Mouse (Mus musculus): Measurements from ENCODE around the gene Atp8b4. TPM values are rescaled to one million over a fixed set of nuclear protein-coding genes. Genes with fewer than 3 reads are reported as not detected.
A peak's percentile ranks its signal among the peaks of the same experiment; 100 is the strongest.

Atp8b4 gene
- polyA plus RNA-seq, 1 experiment from 2014 or later, result 0.21 TPM

GRCm38 (mm10) chr2:126359278-126359677 is 141.2 kb downstream of the Atp8b4 start:
- Histone ChIP-seq H3K9me3 (ENCODE audit: low read length) (no peaks in the 10 kb centered on the region), H3K4me2 (replicated peaks; ENCODE audit: low read depth, low read length) (no peak overlapping the region), H3K4me3 (ENCODE audit: low read length) (no peak overlapping the region), H3K9ac (replicated peaks; ENCODE audit: low read length) (no peak overlapping the region), H3K36me3 (ENCODE audit: insufficient read depth, low read length) (no peaks in the 10 kb centered on the region), H3K4me1 (ENCODE audit: insufficient read depth, low read length) (0 out of 2 replicates have a peak, but pooled peaks cover 6% of the 10 kb centered on the region), H3K27me3 (ENCODE audit: insufficient read depth, low read length) (no peaks in the 10 kb centered on the region), H3K27ac (ENCODE audit: low read length) (no peak overlapping the region)
- WGBS, result 92% methylated on average over 1 of the region's 1 CpGs
- ATAC-seq (ENCODE audit: low FRiP score, low TSS enrichment), result no peak

GRCm38 (mm10) chr2:126358741-126359140 is 141.7 kb downstream of the Atp8b4 start:
- 84% methylated on average over 5 of the region's 5 CpGs for WGBS
- ATAC-seq (ENCODE audit: low FRiP score, low TSS enrichment), result no peak
- no peak overlapping the region for H3K4me2 ChIP-seq (replicated peaks; ENCODE audit: low read depth, low read length)

GRCm38 (mm10) chr2:126355259-126355658 is 145.2 kb downstream of the Atp8b4 start:
- Histone ChIP-seq H3K36me3 (ENCODE audit: insufficient read depth, low read length) (no peaks in the 10 kb centered on the region), H3K4me2 (replicated peaks; ENCODE audit: low read depth, low read length) (no peak overlapping the region), H3K27me3 (ENCODE audit: insufficient read depth, low read length) (no peaks in the 10 kb centered on the region), H3K4me3 (ENCODE audit: low read length) (no peak overlapping the region), H3K4me1 (ENCODE audit: insufficient read depth, low read length) (no peaks in the 10 kb centered on the region), H3K9ac (replicated peaks; ENCODE audit: low read length) (no peak overlapping the region), H3K27ac (ENCODE audit: low read length) (no peak overlapping the region), H3K9me3 (ENCODE audit: low read length) (no peaks in the 10 kb centered on the region)
- no peak for ATAC-seq (ENCODE audit: low FRiP score, low TSS enrichment)
- WGBS, result 93% methylated on average over 2 of the region's 2 CpGs

More at GRCm38 (mm10) chr2:126358741-126359140, 141.7 kb downstream of the Atp8b4 start:
- Histone ChIP-seq H3K9me3 (ENCODE audit: low read length) (no peaks in the 10 kb centered on the region), H3K4me3 (ENCODE audit: low read length) (no peak overlapping the region), H3K9ac (replicated peaks; ENCODE audit: low read length) (no peak overlapping the region), H3K4me1 (ENCODE audit: insufficient read depth, low read length) (0 out of 2 replicates have a peak, but pooled peaks cover 4% of the 10 kb centered on the region), H3K27me3 (ENCODE audit: insufficient read depth, low read length) (no peaks in the 10 kb centered on the region), H3K36me3 (ENCODE audit: insufficient read depth, low read length) (no peaks in the 10 kb centered on the region), H3K27ac (ENCODE audit: low read length) (no peak overlapping the region)

GRCm38 (mm10) chr2:126351811-126352210 is 148.7 kb downstream of the Atp8b4 start:
- Histone ChIP-seq H3K4me1 (ENCODE audit: insufficient read depth, low read length) (no peaks in the 10 kb centered on the region), H3K9ac (replicated peaks; ENCODE audit: low read length) (no peak overlapping the region), H3K27me3 (ENCODE audit: insufficient read depth, low read length) (no peaks in the 10 kb centered on the region), H3K9me3 (ENCODE audit: low read length) (no peaks in the 10 kb centered on the region), H3K36me3 (ENCODE audit: insufficient read depth, low read length) (no peaks in the 10 kb centered on the region), H3K4me3 (ENCODE audit: low read length) (no peak overlapping the region), H3K4me2 (replicated peaks; ENCODE audit: low read depth, low read length) (no peak overlapping the region), H3K27ac (ENCODE audit: low read length) (no peak overlapping the region)
- no peak for ATAC-seq (ENCODE audit: low FRiP score, low TSS enrichment)
- 67% methylated on average over 1 of the region's 1 CpGs for WGBS

GRCm38 (mm10) chr2:126343026-126343593 is 157.4 kb downstream of the Atp8b4 start:
- Histone ChIP-seq H3K36me3 (ENCODE audit: insufficient read depth, low read length) (no peaks in the 10 kb centered on the region), H3K27ac (ENCODE audit: low read length) (no peak overlapping the region), H3K9ac (replicated peaks; ENCODE audit: low read length) (no peak overlapping the region), H3K4me2 (replicated peaks; ENCODE audit: low read depth, low read length) (no peak overlapping the region), H3K4me3 (ENCODE audit: low read length) (no peak overlapping the region), H3K27me3 (ENCODE audit: insufficient read depth, low read length) (no peaks in the 10 kb centered on the region), H3K4me1 (ENCODE audit: insufficient read depth, low read length) (no peaks in the 10 kb centered on the region), H3K9me3 (ENCODE audit: low read length) (no peaks in the 10 kb centered on the region)
- 65% methylated on average over 3 of the region's 3 CpGs for WGBS
- ATAC-seq (ENCODE audit: low FRiP score, low TSS enrichment), result no peak

GRCm38 (mm10) chr2:126341521-126341920 is 159.0 kb downstream of the Atp8b4 start:
- ATAC-seq (ENCODE audit: low FRiP score, low TSS enrichment), result 0 out of 2 replicates have a peak, but pooled peaks have one; percentile 15
- Histone ChIP-seq H3K27ac (ENCODE audit: low read length) (no peak overlapping the region), H3K9me3 (ENCODE audit: low read length) (no peaks in the 10 kb centered on the region), H3K27me3 (ENCODE audit: insufficient read depth, low read length) (no peaks in the 10 kb centered on the region), H3K9ac (replicated peaks; ENCODE audit: low read length) (no peak overlapping the region), H3K4me3 (ENCODE audit: low read length) (no peak overlapping the region), H3K4me2 (replicated peaks; ENCODE audit: low read depth, low read length) (no peak overlapping the region), H3K36me3 (ENCODE audit: insufficient read depth, low read length) (no peaks in the 10 kb centered on the region), H3K4me1 (ENCODE audit: insufficient read depth, low read length) (no peaks in the 10 kb centered on the region)
- WGBS, result 93% methylated on average over 8 of the region's 8 CpGs

- Histone ChIP-seq H3K27me3 (ENCODE audit: insufficient read depth, low read length) (no peaks in the 10 kb centered on the region), H3K9me3 (ENCODE audit: low read length) (no peaks in the 10 kb centered on the region), H3K36me3 (ENCODE audit: insufficient read depth, low read length) (no peaks in the 10 kb centered on the region), H3K9ac (replicated peaks; ENCODE audit: low read length) (no peak overlapping the region), H3K4me3 (ENCODE audit: low read length) (no peak overlapping the region), H3K4me2 (replicated peaks; ENCODE audit: low read depth, low read length) (no peak overlapping the region), H3K4me1 (ENCODE audit: insufficient read depth, low read length) (no peaks in the 10 kb centered on the region), H3K27ac (ENCODE audit: low read length) (no peak overlapping the region)
- 87% methylated on average over 7 of the region's 7 CpGs for WGBS
- ATAC-seq (ENCODE audit: low FRiP score, low TSS enrichment), result no peak
These were observed 160.3 kb downstream of the Atp8b4 start for GRCm38 (mm10) chr2:126340201-126340600.

GRCm38 (mm10) chr2:126339516-126339915 is 161.0 kb downstream of the Atp8b4 start:
- ATAC-seq (ENCODE audit: low FRiP score, low TSS enrichment), result no peak
- Histone ChIP-seq H3K9me3 (ENCODE audit: low read length) (no peaks in the 10 kb centered on the region), H3K27ac (ENCODE audit: low read length) (no peak overlapping the region), H3K9ac (replicated peaks; ENCODE audit: low read length) (no peak overlapping the region), H3K4me3 (ENCODE audit: low read length) (no peak overlapping the region), H3K4me2 (replicated peaks; ENCODE audit: low read depth, low read length) (no peak overlapping the region), H3K4me1 (ENCODE audit: insufficient read depth, low read length) (no peaks in the 10 kb centered on the region), H3K27me3 (ENCODE audit: insufficient read depth, low read length) (no peaks in the 10 kb centered on the region), H3K36me3 (ENCODE audit: insufficient read depth, low read length) (no peaks in the 10 kb centered on the region)
- 84% methylated on average over 8 of the region's 8 CpGs for WGBS

GRCm38 (mm10) chr2:126337143-126337542 is 163.3 kb downstream of the Atp8b4 start:
- no peaks in the 10 kb centered on the region for H3K4me1 ChIP-seq (ENCODE audit: insufficient read depth, low read length)
- WGBS, result 82% methylated on average over 5 of the region's 5 CpGs
- H3K4me2 ChIP-seq (replicated peaks; ENCODE audit: low read depth, low read length), result no peak overlapping the region

GRCm38 (mm10) chr2:126331794-126332193 is 168.7 kb downstream of the Atp8b4 start:
- Histone ChIP-seq H3K9ac (replicated peaks; ENCODE audit: low read length) (no peak overlapping the region), H3K4me3 (ENCODE audit: low read length) (no peak overlapping the region), H3K27ac (ENCODE audit: low read length) (no peak overlapping the region), H3K36me3 (ENCODE audit: insufficient read depth, low read length) (no peaks in the 10 kb centered on the region), H3K4me1 (ENCODE audit: insufficient read depth, low read length) (no peaks in the 10 kb centered on the region), H3K9me3 (ENCODE audit: low read length) (no peaks in the 10 kb centered on the region), H3K4me2 (replicated peaks; ENCODE audit: low read depth, low read length) (no peak overlapping the region), H3K27me3 (ENCODE audit: insufficient read depth, low read length) (no peaks in the 10 kb centered on the region)
- no peak for ATAC-seq (ENCODE audit: low FRiP score, low TSS enrichment)
- WGBS, result 91% methylated on average over 3 of the region's 3 CpGs

More at GRCm38 (mm10) chr2:126337143-126337542, 163.3 kb downstream of the Atp8b4 start:
- no peak for ATAC-seq (ENCODE audit: low FRiP score, low TSS enrichment)
- Histone ChIP-seq H3K36me3 (ENCODE audit: insufficient read depth, low read length) (no peaks in the 10 kb centered on the region), H3K27ac (ENCODE audit: low read length) (no peak overlapping the region), H3K4me3 (ENCODE audit: low read length) (no peak overlapping the region), H3K9ac (replicated peaks; ENCODE audit: low read length) (no peak overlapping the region), H3K27me3 (ENCODE audit: insufficient read depth, low read length) (no peaks in the 10 kb centered on the region), H3K9me3 (ENCODE audit: low read length) (no peaks in the 10 kb centered on the region)
